Mouse (Mus musculus): ENCODE measurements around the gene Metap1.

Gene Metap1

GRCm38 (mm10) chr3:138463137-138463536, 26.2 kb downstream of the Metap1 start:
- in situ Hi-C loops (cut with MboI; ENCODE audit: unreplicated experiment in 2 of 2) = loop anchor here in 1 of 2 experiments (25.0 kb wide), 1 partner anchor 724 kb away; no protein-coding TSS in a partner anchor

GRCm38 (mm10) chr3:138461832-138462231, 27.5 kb downstream of the Metap1 start:
- in situ Hi-C loops (cut with MboI; ENCODE audit: unreplicated experiment in 2 of 2) = loop anchor here in 1 of 2 experiments (25.0 kb wide), 1 partner anchor 725 kb away; no protein-coding TSS in a partner anchor

- in situ Hi-C loops (cut with MboI; ENCODE audit: unreplicated experiment in 2 of 2) = loop anchor here in 1 of 2 experiments (25.0 kb wide), 1 partner anchor 727 kb away; no protein-coding TSS in a partner anchor
Observed at GRCm38 (mm10) chr3:138460260-138460659, 29.1 kb downstream of the Metap1 start.

- in situ Hi-C loops (cut with MboI; ENCODE audit: unreplicated experiment in 2 of 2) = loop anchor here in 1 of 2 experiments (25.0 kb wide), 1 partner anchor 729 kb away; no protein-coding TSS in a partner anchor
Observed at GRCm38 (mm10) chr3:138458441-138458840, 30.9 kb downstream of the Metap1 start.

- in situ Hi-C loops (cut with MboI; ENCODE audit: unreplicated experiment in 2 of 2) = loop anchor here in 1 of 2 experiments (25.0 kb wide), 1 partner anchor 732 kb away; no protein-coding TSS in a partner anchor
Observed at GRCm38 (mm10) chr3:138454711-138455435, 34.4 kb downstream of the Metap1 start.

- in situ Hi-C loops (cut with MboI; ENCODE audit: unreplicated experiment in 2 of 2) = loop anchor here in 1 of 2 experiments (25.0 kb wide), 1 partner anchor 733 kb away; no protein-coding TSS in a partner anchor
Observed at GRCm38 (mm10) chr3:138454234-138454633, 35.1 kb downstream of the Metap1 start.

- in situ Hi-C loops (cut with MboI; ENCODE audit: unreplicated experiment in 2 of 2) = loop anchor here in 1 of 2 experiments (25.0 kb wide), 1 partner anchor 735 kb away; no protein-coding TSS in a partner anchor
Observed at GRCm38 (mm10) chr3:138452169-138452568, 37.1 kb downstream of the Metap1 start.

GRCm38 (mm10) chr3:138448077-138448860, 41.0 kb downstream of the Metap1 start:
- in situ Hi-C loops (cut with MboI; ENCODE audit: unreplicated experiment in 2 of 2) = loop anchor here (10.0 to 25.0 kb wide), 4 partner anchors 453 to 797 kb away; partner anchors contain the start of genes Dnajb14 (in 2 of the 2) and H2afz (in 2 of the 2)

- in situ Hi-C loops (cut with MboI; ENCODE audit: unreplicated experiment in 2 of 2) = loop anchor here (10.0 to 25.0 kb wide), 4 partner anchors 449 to 801 kb away; partner anchors contain the start of genes Dnajb14 (in 2 of the 2) and H2afz (in 2 of the 2)
Observed at GRCm38 (mm10) chr3:138443465-138443771, 45.9 kb downstream of the Metap1 start.

- in situ Hi-C loops (cut with MboI; ENCODE audit: unreplicated experiment in 2 of 2) = loop anchor here (10.0 to 25.0 kb wide), 4 partner anchors 448 to 802 kb away; partner anchors contain the start of genes Dnajb14 (in 2 of the 2) and H2afz (in 2 of the 2)
Observed at GRCm38 (mm10) chr3:138442612-138443464, 46.5 kb downstream of the Metap1 start, which contains the start of gene Adh5. Gene Adh5 (plus strand): TSS chr3:138443093.

- in situ Hi-C loops (cut with MboI; ENCODE audit: unreplicated experiment in 2 of 2) = loop anchor here (10.0 to 25.0 kb wide), 4 partner anchors 447 to 803 kb away; partner anchors contain the start of genes Dnajb14 (in 2 of the 2) and H2afz (in 2 of the 2)
Observed at GRCm38 (mm10) chr3:138442203-138442602, 47.1 kb downstream of the Metap1 start.

GRCm38 (mm10) chr3:138438716-138439115, 50.6 kb downstream of the Metap1 start:
- in situ Hi-C loops (cut with MboI; ENCODE audit: unreplicated experiment in 2 of 2) = loop anchor here (5.0 to 25.0 kb wide), 4 partner anchors 214 to 656 kb away; partner anchors contain the start of genes 4930579F01Rik (in 1 of the 2), Dnajb14 (in 1 of the 2) and H2afz (in 1 of the 2)

- in situ Hi-C loops (cut with MboI; ENCODE audit: unreplicated experiment in 2 of 2) = loop anchor here (10.0 to 25.0 kb wide), 3 partner anchors 207 to 570 kb away; partner anchors contain the start of genes 4930579F01Rik (in 1 of the 2), Dnajb14 (in 1 of the 2) and H2afz (in 1 of the 2)
Observed at GRCm38 (mm10) chr3:138431835-138432234, 57.5 kb downstream of the Metap1 start.

- in situ Hi-C loops (cut with MboI; ENCODE audit: unreplicated experiment in 2 of 2) = loop anchor here (10.0 to 25.0 kb wide), 3 partner anchors 206 to 568 kb away; partner anchors contain the start of genes 4930579F01Rik (in 1 of the 2), Dnajb14 (in 1 of the 2) and H2afz (in 1 of the 2)
Observed at GRCm38 (mm10) chr3:138430360-138430976, 58.8 kb downstream of the Metap1 start.

GRCm38 (mm10) chr3:138424247-138424646, 65.1 kb downstream of the Metap1 start:
- in situ Hi-C loops (cut with MboI; ENCODE audit: unreplicated experiment in 2 of 2) = loop anchor here in 1 of 2 experiments (10.0 to 25.0 kb wide), 2 partner anchors 199 to 637 kb away; no protein-coding TSS in a partner anchor

GRCm38 (mm10) chr3:138423664-138424063, 65.7 kb downstream of the Metap1 start:
- in situ Hi-C loops (cut with MboI; ENCODE audit: unreplicated experiment in 2 of 2) = loop anchor here in 1 of 2 experiments (10.0 to 25.0 kb wide), 2 partner anchors 199 to 636 kb away; no protein-coding TSS in a partner anchor

- in situ Hi-C loops (cut with MboI; ENCODE audit: unreplicated experiment in 2 of 2) = loop anchor here in 1 of 2 experiments (10.0 to 25.0 kb wide), 2 partner anchors 196 to 633 kb away; no protein-coding TSS in a partner anchor
Observed at GRCm38 (mm10) chr3:138420385-138420784, 68.9 kb downstream of the Metap1 start.

GRCm38 (mm10) chr3:138419369-138419768, 69.9 kb downstream of the Metap1 start:
- in situ Hi-C loops (cut with MboI; ENCODE audit: unreplicated experiment in 2 of 2) = loop anchor here (5.0 to 25.0 kb wide), 2 partner anchors 182 to 632 kb away; no protein-coding TSS in a partner anchor

Measured in v-Abl transformed pro-B cells (cell line).